Mouse (Mus musculus) intestine, embryonic 16.5 days (tissue): ENCODE results near the gene Ankib1. TPM values are rescaled to one million over a fixed set of nuclear protein-coding genes. Genes with fewer than 3 reads are reported as not detected.
"Not testable (repeated sequence)": the region's sequence is repeated elsewhere in the genome, so short reads cannot be mapped to it uniquely, and the experiment has no call there.

Experiments used
- ATAC-seq: fragments of 200-750 bp; cut with Nextera tagmentation; 2 replicates; pipeline ENCODE4 v1.8.0; 2017; ENCODE audit warnings: moderate TSS enrichment, moderate library complexity
- H3K27ac ChIP-seq: fragments of 300-500 bp; sonication (generic); 2 replicates; pipeline ENCODE4 v1.5.1; 2014; ENCODE audit warnings: mild to moderate bottlenecking, low read length
- H3K27me3 ChIP-seq: fragments of 300-500 bp; sonication (generic); replicated peaks from 2 replicates; pipeline ENCODE4 v1.6.1; 2014; ENCODE audit warnings: low read length, control low read depth, mixed read lengths; ENCODE audit not compliant: control insufficient read depth, insufficient read depth
- H3K36me3 ChIP-seq: fragments of 300-500 bp; sonication (generic); 2 replicates; pipeline ENCODE4 v1.6.1; 2014; ENCODE audit warnings: low read length, control low read depth; ENCODE audit not compliant: control insufficient read depth, insufficient read depth
- H3K4me1 ChIP-seq: fragments of 300-500 bp; sonication (generic); 2 replicates; pipeline ENCODE4 v1.6.1; 2014; ENCODE audit warnings: low read length, control low read depth, mixed read lengths; ENCODE audit not compliant: control insufficient read depth, insufficient read depth
- H3K4me2 ChIP-seq: fragments of 300-500 bp; sonication (generic); 2 replicates; pipeline ENCODE4 v1.6.1; 2014; ENCODE audit warnings: low read depth, low read length, control low read depth
- H3K4me3 ChIP-seq: fragments of 300-500 bp; sonication (generic); 2 replicates; pipeline ENCODE4 v1.5.1; 2014; ENCODE audit warnings: mild to moderate bottlenecking, low read length
- H3K9ac ChIP-seq: fragments of 300-500 bp; sonication (generic); 2 replicates; pipeline ENCODE4 v1.6.1; 2014; ENCODE audit warnings: low read depth, low read length
- H3K9me3 ChIP-seq: fragments of 300-500 bp; sonication (generic); 2 replicates; pipeline ENCODE4 v1.6.1; 2016; ENCODE audit warnings: low read length, control low read depth; ENCODE audit not compliant: control insufficient read depth
- WGBS: fragments of 180-500 bp; shearing (Covaris S2); extraction: QIAGEN DNeasy Blood & Tissue Kit; methylation state at CpG from one replicate; pipeline ENCODE4 v1.1.7; 2014; 5-methylcytosine and 5-hydroxymethylcytosine counted together
- polyA plus RNA-seq: library from polyadenylated mRNA; unstranded; fragments of >200 nt; fragmentation: Nextera tagmentation; extraction: Ambion mirVana; gene quantifications from 2 replicates; pipeline ENCODE4 v1.2.1, GENCODE M21; 2015

Gene Ankib1
- polyA plus RNA-seq, 1 experiment from 2014 or later = 5.0 TPM

DNA sequence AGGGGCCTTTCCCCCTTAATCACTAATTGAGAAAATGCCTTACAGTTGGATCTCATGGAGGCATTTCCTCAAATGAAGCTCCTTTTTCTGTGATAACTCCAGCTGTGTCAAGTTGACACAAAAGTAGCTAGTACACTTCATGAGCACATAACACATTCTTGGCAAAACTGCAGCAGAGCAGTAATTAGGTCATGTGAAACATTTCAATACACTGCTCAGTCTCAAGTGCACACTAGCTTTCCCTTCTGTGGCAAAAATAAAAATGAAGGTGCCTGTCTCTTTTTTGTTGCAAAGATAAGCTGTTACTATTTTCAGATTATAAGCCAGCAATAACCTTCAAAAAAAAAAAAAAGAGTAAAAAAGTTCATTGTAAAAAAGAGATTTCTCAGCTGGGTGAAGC lies 52.2 kb downstream of the Ankib1 start:
- not testable (repeated sequence) for H3K9ac ChIP-seq, H3K4me3 ChIP-seq, ATAC-seq, H3K36me3 ChIP-seq, H3K9me3 ChIP-seq, H3K27ac ChIP-seq, H3K4me2 ChIP-seq, H3K27me3 ChIP-seq, H3K4me1 ChIP-seq

DNA sequence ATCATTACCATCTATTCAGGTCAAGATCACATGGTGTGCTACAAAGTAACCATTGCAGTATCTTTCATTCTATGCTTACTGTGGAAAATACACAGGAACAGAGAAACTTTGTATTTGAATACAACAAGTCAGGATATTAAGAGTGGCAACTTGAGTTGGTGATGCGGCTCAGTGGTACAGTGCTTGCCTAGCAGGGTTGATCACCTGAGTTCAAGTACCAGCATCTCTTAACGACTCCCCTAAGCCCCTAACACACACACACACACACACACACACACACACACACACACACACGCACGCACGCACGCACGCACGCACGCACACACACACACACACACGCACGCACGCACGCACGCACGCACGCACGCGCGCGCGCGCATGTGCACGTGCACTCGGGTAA lies 69.9 kb downstream of the Ankib1 start:
- not testable (repeated sequence) for H3K27me3 ChIP-seq, H3K36me3 ChIP-seq, H3K4me1 ChIP-seq, H3K4me2 ChIP-seq, H3K4me3 ChIP-seq, H3K9me3 ChIP-seq, H3K9ac ChIP-seq, H3K27ac ChIP-seq, ATAC-seq
- WGBS = 87% methylated on average over 24 of the region's 24 CpGs

DNA sequence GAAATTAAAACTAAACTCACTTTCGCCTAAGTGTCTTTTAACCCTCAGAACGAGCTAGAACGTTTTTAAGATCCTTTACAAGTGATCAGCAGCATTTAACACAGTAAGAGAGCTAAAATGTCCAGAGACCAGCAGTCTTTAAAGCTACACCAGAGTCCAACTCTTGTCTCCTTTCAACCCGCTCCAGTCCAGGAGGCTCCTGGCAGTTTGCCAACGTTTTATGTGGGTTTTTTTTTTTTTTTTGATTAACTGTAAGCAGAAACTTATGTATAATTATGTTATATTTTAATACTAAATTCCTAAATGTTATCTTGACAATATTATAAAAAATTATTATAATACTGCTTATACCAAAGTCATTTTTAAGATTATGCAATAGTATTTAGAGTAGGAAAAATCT lies 73.9 kb downstream of the Ankib1 start:
- H3K4me3 ChIP-seq = no peak overlapping the region
- no peaks in the 10 kb centered on the region for H3K27me3 ChIP-seq
- H3K4me1 ChIP-seq = no peaks in the 10 kb centered on the region
- H3K27ac ChIP-seq = no peak overlapping the region
- H3K4me2 ChIP-seq = no peak overlapping the region
- no peaks in the 10 kb centered on the region for H3K9me3 ChIP-seq
- 0 out of 2 replicates have a peak, but pooled peaks have one; percentile 42 for ATAC-seq
- no peaks in the 10 kb centered on the region for H3K36me3 ChIP-seq
- 66% methylated on average over 5 of the region's 5 CpGs for WGBS
- no peak overlapping the region for H3K9ac ChIP-seq

DNA sequence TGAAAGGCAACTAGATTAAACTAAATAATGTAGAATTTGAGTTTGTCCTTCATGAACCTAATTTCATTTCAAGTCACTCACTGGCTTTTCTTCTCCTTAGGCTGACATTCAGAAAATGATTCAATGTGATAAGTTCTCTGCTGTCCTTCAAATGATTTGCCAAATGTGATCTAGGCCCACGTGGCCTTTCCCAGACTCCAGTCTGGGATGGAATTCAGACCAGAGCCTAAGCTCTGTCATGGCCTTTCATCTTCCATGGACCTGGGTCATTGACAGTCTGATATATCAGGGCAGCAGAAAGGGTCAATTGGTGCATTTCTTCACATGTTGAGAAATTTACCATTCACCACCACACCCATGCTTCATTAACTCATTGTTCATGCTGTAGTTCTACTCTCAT lies 77.2 kb downstream of the Ankib1 start:
- Histone ChIP-seq H3K27ac (no peak overlapping the region), H3K27me3 (no peaks in the 10 kb centered on the region), H3K4me3 (no peak overlapping the region), H3K4me2 (no peak overlapping the region), H3K9ac (no peak overlapping the region), H3K9me3 (no peaks in the 10 kb centered on the region), H3K4me1 (peaks cover 5% of the 10 kb centered on the region; the same call in 1 of the 2 replicates), H3K36me3 (no peaks in the 10 kb centered on the region)
- no peak for ATAC-seq
- WGBS = 82% methylated on average over 1 of the region's 1 CpGs

DNA sequence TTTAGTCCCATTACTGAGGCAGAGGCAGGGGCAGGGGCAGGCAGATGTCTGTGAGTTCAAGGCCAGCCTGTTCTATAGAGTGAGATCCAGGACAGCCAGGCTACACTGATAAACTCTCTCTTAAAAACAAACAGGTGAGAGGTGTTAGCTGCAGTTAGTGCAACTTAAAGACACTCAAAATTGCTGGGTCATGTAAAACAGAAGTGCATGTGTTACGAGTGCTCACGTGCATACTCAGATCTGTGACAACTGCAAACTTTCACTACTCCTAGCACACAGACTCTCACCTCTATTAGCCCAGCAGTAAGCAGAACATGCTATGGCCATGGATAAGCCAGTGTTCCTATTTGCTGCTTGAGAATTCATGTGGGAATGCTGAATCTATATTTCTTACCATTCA lies 79.3 kb downstream of the Ankib1 start:
- Histone ChIP-seq H3K9me3 (no peaks in the 10 kb centered on the region), H3K27me3 (no peaks in the 10 kb centered on the region), H3K4me2 (no peak overlapping the region), H3K4me1 (peaks cover 5% of the 10 kb centered on the region; the same call in 1 of the 2 replicates), H3K27ac (no peak overlapping the region), H3K4me3 (no peak overlapping the region), H3K36me3 (peaks cover 4% of the 10 kb centered on the region; the same call in 1 of the 2 replicates), H3K9ac (no peak overlapping the region)
- WGBS = 90% methylated on average over 2 of the region's 2 CpGs
- ATAC-seq = peak; percentile 26

DNA sequence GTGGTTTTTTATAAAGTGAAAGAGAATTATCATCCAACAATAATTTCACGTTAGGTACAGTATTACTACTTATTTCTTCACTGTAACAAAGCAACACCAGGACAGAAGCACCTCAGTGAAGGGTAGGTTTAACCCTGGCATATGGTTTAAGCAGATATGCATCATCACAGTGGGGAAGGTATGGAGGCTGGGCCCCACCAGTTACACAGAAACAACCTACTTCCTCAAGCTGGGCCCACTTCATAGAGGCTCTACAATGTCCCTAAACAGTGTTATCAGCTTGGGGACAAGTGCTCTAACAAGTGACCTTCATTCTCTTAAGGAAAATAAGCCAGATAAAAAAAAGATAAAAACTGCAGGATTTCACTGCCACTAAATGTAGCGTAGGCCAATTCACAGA lies 79.9 kb downstream of the Ankib1 start:
- peak; percentile 77 for ATAC-seq
- no peak overlapping the region for H3K27ac ChIP-seq
- no peak overlapping the region for H3K9ac ChIP-seq
- H3K4me2 ChIP-seq = no peak overlapping the region
- peaks cover 4% of the 10 kb centered on the region; the same call in 1 of the 2 replicates for H3K36me3 ChIP-seq
- H3K27me3 ChIP-seq = no peaks in the 10 kb centered on the region
- 86% methylated on average over 2 of the region's 2 CpGs for WGBS
- no peaks in the 10 kb centered on the region for H3K9me3 ChIP-seq
- H3K4me1 ChIP-seq = peaks cover 5% of the 10 kb centered on the region; the same call in 1 of the 2 replicates
- H3K4me3 ChIP-seq = no peak overlapping the region

DNA sequence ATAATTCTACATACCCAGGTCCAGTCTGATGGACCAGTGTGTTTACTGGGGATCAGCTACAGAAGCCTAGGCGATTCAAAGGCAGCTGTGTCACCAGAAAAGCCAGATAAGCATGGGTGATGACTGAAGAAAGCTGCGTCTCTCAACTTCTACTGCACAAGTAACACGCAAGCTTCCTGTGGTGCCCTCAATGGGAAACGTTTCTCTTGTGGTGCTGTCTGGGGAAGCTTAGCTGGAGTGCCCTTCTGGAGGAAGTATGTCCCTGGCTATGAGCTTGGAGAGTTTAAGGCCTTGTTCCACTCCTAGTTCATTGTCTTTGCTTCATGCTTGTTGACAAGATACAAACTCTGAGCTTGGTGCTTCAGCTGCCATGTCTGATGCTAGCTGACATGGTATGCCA lies 83.4 kb downstream of the Ankib1 start:
- Histone ChIP-seq H3K4me2 (no peak overlapping the region), H3K4me3 (no peak overlapping the region), H3K27ac (no peak overlapping the region), H3K36me3 (peaks cover 4% of the 10 kb centered on the region; the same call in 1 of the 2 replicates), H3K27me3 (no peaks in the 10 kb centered on the region), H3K4me1 (peaks cover 5% of the 10 kb centered on the region; the same call in 1 of the 2 replicates), H3K9me3 (no peaks in the 10 kb centered on the region), H3K9ac (no peak overlapping the region)
- 90% methylated on average over 4 of the region's 4 CpGs for WGBS
- ATAC-seq = no peak

DNA sequence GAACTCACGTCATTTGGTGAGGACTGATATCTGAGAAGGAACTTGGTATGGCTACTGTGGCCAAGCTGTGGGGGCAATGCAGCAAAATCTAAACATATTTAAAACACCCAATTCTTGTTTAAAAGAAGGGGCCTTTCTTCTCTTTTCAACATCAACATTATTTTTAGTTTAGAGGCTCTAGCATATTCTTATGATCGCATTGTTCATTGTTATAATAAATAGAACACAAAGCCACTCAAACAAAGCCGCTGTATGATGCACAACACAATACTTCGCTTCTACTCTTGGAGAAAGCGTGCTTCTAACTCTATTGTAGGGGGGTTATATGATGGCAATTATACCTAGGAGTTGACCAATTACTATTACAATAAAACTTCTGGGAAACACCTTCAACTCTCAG lies 86.9 kb downstream of the Ankib1 start:
- Histone ChIP-seq H3K9me3 (no peaks in the 10 kb centered on the region), H3K27ac (no peak overlapping the region), H3K9ac (no peak overlapping the region), H3K4me2 (no peak overlapping the region), H3K36me3 (peaks cover 4% of the 10 kb centered on the region; the same call in 1 of the 2 replicates), H3K27me3 (no peaks in the 10 kb centered on the region), H3K4me1 (no peaks in the 10 kb centered on the region), H3K4me3 (no peak overlapping the region)
- whole genome bisulfite sequencing = 95% methylated on average over 5 of the region's 5 CpGs
- ATAC-seq = no peak

DNA sequence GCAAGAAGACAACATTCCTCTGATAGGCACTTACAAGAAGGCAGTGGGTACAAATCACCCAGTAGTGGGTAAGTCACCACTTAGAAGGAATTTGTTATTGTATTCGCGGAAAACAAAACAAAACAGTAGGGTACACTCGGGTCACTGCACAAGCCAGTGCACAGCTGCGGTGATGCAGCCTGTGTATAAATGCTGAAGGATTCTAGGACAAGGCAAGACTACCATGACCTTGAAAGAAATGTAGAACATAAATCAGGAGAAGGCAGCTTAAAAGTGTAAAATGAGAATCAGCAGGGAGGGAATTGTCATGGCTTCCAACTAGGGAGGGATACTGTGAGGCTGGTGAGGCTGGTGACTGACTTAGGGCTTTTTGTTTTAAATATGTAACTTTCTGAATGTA lies 100.5 kb downstream of the Ankib1 start:
- no peak overlapping the region for H3K4me3 ChIP-seq
- H3K9ac ChIP-seq = no peak overlapping the region
- no peak overlapping the region for H3K27ac ChIP-seq
- peaks cover 6% of the 10 kb centered on the region for H3K36me3 ChIP-seq
- no peak overlapping the region for H3K4me2 ChIP-seq
- 85% methylated on average over 4 of the region's 4 CpGs for WGBS
- no peaks in the 10 kb centered on the region for H3K9me3 ChIP-seq
- H3K27me3 ChIP-seq = no peaks in the 10 kb centered on the region
- H3K4me1 ChIP-seq = no peaks in the 10 kb centered on the region
- ATAC-seq = no peak

DNA sequence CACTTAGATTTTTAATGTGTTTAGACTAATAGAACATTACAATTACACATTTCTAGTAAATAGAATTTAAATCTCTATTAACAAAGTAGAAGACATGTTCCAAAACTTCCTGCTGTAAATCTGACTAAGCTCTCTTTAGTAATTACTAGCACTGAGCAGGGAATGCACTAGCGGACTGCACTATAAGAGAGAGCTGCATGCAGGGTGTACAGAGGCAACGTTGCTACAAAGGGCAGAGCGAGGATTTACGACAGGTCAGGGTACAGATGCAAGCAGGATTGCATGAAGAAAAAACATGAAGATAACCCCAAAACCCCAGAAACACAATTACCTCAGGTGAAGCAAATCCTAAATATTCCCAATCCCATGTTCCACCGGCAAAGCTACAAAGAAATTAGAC lies 102.7 kb downstream of the Ankib1 start:
- 77% methylated on average over 5 of the region's 5 CpGs for WGBS
- H3K36me3 ChIP-seq = peaks cover 6% of the 10 kb centered on the region
- no peaks in the 10 kb centered on the region for H3K4me1 ChIP-seq
- H3K9me3 ChIP-seq = no peaks in the 10 kb centered on the region
- no peaks in the 10 kb centered on the region for H3K27me3 ChIP-seq
- peak; percentile 76; the same call in 1 of the 2 replicates for ATAC-seq
- no peak overlapping the region for H3K4me3 ChIP-seq
- H3K27ac ChIP-seq = no peak overlapping the region
- no peak overlapping the region for H3K4me2 ChIP-seq
- H3K9ac ChIP-seq = no peak overlapping the region
